Mouse (Mus musculus): Measurements from ENCODE around the gene Gm45837. TPM values are rescaled to one million over a fixed set of nuclear protein-coding genes. Genes with fewer than 3 reads are reported as not detected.

The Gm45837 gene
- polyA plus RNA-seq, 1 experiment from 2014 or later, result 0.21 TPM

DNA sequence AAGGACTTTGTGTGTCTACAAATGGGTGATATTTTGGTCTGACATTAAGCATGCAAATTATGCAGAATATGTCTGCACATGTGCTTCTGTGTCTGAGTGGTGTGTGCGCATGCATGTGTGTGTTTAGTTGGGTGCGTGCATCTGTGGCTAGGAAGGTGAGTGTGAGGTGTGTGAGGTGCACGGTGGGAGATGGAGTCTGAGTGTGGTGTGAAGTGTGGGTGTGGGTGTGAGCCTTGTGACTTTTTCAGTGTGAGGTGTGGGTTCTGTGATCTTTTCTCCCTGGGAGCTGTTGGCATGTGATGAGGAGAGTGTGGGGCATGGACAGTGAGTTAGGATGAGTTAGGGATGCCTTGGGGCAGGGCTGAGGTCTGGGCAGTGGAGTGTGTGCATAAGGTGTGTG is 42.6 kb downstream of the Gm45837 start:
- Histone ChIP-seq H3K27ac (replicated peaks; ENCODE audit: low read depth, low read length) (no peak overlapping the region), H3K4me3 (ENCODE audit: low read depth, low read length) (no peak overlapping the region), H3K9ac (ENCODE audit: low read length) (no peak overlapping the region), H3K27me3 (ENCODE audit: control insufficient read depth, insufficient read depth, low read length) (peaks cover 21% of the 10 kb centered on the region), H3K4me1 (ENCODE audit: control insufficient read depth, insufficient read depth, low read length) (no peaks in the 10 kb centered on the region), H3K36me3 (ENCODE audit: control insufficient read depth, insufficient read depth, low read length) (no peaks in the 10 kb centered on the region), H3K4me2 (ENCODE audit: low read depth, severe bottlenecking) (no peak overlapping the region), H3K9me3 (ENCODE audit: control insufficient read depth, low read length) (no peaks in the 10 kb centered on the region)
- no peak for DNase-seq (ENCODE audit: low spot score)
- WGBS, result 82% methylated on average over 3 of the region's 3 CpGs
- ATAC-seq (ENCODE audit: insufficient number of reproducible peaks, low FRiP score, low TSS enrichment, low read depth), result no peak

DNA sequence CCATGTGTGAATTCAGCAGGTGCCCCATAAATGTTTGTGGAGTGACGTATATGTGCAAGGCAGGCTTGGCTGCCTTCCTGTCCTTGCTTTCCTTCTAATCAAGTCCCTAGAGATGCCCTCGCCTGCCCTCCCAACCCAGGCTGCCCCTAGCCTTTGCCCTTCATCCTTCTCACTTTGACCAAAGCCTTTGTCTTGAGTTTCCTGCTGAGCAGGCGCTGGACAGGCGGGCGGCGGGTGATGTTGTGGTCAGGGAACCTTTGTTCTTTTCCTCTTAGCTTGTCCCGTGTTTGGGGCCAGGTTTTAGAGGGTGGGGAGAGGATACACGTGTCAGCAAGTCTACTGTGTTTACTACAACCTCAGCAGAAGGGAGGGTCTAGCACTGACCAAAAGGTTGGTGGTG is 43.0 kb downstream of the Gm45837 start:
- Histone ChIP-seq H3K4me1 (ENCODE audit: control insufficient read depth, insufficient read depth, low read length) (no peaks in the 10 kb centered on the region), H3K4me2 (ENCODE audit: low read depth, severe bottlenecking) (no peak overlapping the region), H3K27ac (replicated peaks; ENCODE audit: low read depth, low read length) (no peak overlapping the region), H3K27me3 (ENCODE audit: control insufficient read depth, insufficient read depth, low read length) (peaks cover 21% of the 10 kb centered on the region), H3K9ac (ENCODE audit: low read length) (no peak overlapping the region), H3K9me3 (ENCODE audit: control insufficient read depth, low read length) (no peaks in the 10 kb centered on the region), H3K4me3 (ENCODE audit: low read depth, low read length) (no peak overlapping the region), H3K36me3 (ENCODE audit: control insufficient read depth, insufficient read depth, low read length) (no peaks in the 10 kb centered on the region)
- WGBS, result 39% methylated on average over 8 of the region's 8 CpGs
- no peak for DNase-seq (ENCODE audit: low spot score)
- ATAC-seq (ENCODE audit: insufficient number of reproducible peaks, low FRiP score, low TSS enrichment, low read depth), result no peak

DNA sequence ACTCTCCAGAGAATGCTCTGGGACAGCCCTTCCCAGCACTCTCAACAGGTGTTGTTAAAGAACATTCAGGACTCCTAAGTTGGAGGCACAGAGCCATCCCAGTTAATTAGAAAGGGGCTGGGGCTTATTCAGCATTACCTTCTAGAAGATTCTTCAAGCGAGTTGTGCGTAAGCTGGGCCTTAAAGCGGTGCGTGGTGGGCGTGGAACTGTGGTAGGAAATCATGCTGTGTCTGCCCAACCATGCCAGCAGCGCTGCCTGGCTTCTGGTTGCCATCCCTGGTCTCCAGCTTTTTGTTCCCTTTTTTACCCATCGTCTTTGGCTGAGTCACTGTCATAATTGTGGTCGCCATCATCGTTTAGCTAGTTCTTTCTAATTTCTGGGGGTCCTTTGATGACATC is 43.8 kb downstream of the Gm45837 start:
- 88% methylated on average over 9 of the region's 9 CpGs for WGBS
- Histone ChIP-seq H3K4me3 (ENCODE audit: low read depth, low read length) (no peak overlapping the region), H3K9ac (ENCODE audit: low read length) (no peak overlapping the region), H3K9me3 (ENCODE audit: control insufficient read depth, low read length) (no peaks in the 10 kb centered on the region), H3K27me3 (ENCODE audit: control insufficient read depth, insufficient read depth, low read length) (peaks cover 21% of the 10 kb centered on the region), H3K36me3 (ENCODE audit: control insufficient read depth, insufficient read depth, low read length) (no peaks in the 10 kb centered on the region), H3K4me2 (ENCODE audit: low read depth, severe bottlenecking) (no peak overlapping the region), H3K27ac (replicated peaks; ENCODE audit: low read depth, low read length) (no peak overlapping the region), H3K4me1 (ENCODE audit: control insufficient read depth, insufficient read depth, low read length) (no peaks in the 10 kb centered on the region)
- DNase-seq (ENCODE audit: low spot score), result no peak
- no peak for ATAC-seq (ENCODE audit: insufficient number of reproducible peaks, low FRiP score, low TSS enrichment, low read depth)

DNA sequence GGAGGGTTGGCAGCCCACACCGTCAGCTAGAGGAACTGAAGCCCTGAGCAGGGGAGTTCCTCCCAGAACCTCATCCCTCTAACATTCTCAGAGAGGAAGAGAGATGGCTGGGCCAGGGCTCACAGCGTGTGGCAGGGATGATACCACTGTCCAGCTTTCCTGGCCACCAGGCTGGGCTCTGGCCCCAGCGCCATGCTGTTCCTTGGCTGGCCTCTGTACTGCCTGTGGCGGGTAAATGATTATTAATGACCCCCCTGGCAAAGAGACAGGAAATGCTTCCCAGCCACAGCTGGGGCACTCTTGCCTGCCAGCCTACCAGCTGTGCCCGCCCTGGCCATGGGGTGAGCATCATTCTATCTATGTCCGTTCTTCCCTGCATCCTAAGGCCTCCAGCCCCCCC is 44.5 kb downstream of the Gm45837 start:
- no peak for ATAC-seq (ENCODE audit: insufficient number of reproducible peaks, low FRiP score, low TSS enrichment, low read depth)

DNA sequence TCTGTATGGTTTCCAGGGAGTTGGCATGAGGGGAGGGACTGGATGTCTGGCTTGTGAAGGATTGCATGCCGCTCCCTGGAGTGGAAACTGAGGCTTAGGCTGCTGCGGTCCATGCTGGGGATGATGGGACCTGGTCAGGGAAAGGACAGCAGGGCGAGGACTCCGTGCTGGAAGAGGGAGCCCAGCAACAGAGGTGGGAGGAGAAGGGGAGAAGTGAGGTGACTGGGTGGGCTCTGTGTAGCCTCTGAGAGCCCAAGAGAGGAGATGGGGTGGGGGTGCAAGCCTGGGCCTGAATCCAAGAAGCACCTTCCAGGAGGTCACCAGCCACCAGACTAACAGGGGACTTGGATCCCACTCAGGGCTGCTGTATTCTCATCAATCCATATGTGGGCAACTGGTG is 45.6 kb downstream of the Gm45837 start:
- Histone ChIP-seq H3K9me3 (ENCODE audit: control insufficient read depth, low read length) (no peaks in the 10 kb centered on the region), H3K9ac (ENCODE audit: low read length) (no peak overlapping the region), H3K4me3 (ENCODE audit: low read depth, low read length) (no peak overlapping the region), H3K27me3 (ENCODE audit: control insufficient read depth, insufficient read depth, low read length) (peaks cover 18% of the 10 kb centered on the region), H3K4me1 (ENCODE audit: control insufficient read depth, insufficient read depth, low read length) (no peaks in the 10 kb centered on the region), H3K27ac (replicated peaks; ENCODE audit: low read depth, low read length) (no peak overlapping the region), H3K4me2 (ENCODE audit: low read depth, severe bottlenecking) (no peak overlapping the region), H3K36me3 (ENCODE audit: control insufficient read depth, insufficient read depth, low read length) (no peaks in the 10 kb centered on the region)
- DNase-seq (ENCODE audit: low spot score) (no peak), ATAC-seq (ENCODE audit: insufficient number of reproducible peaks, low FRiP score, low TSS enrichment, low read depth) (no peak)
- WGBS, result 66% methylated on average over 4 of the region's 4 CpGs

More for the DNA sequence above, 44.5 kb downstream of the Gm45837 start:
- H3K27ac ChIP-seq (replicated peaks; ENCODE audit: low read depth, low read length), result no peak overlapping the region
- WGBS, result 83% methylated on average over 6 of the region's 6 CpGs
- DNase-seq (ENCODE audit: low spot score), result no peak
- H3K4me3 ChIP-seq (ENCODE audit: low read depth, low read length), result no peak overlapping the region
- no peaks in the 10 kb centered on the region for H3K36me3 ChIP-seq (ENCODE audit: control insufficient read depth, insufficient read depth, low read length)
- no peaks in the 10 kb centered on the region for H3K9me3 ChIP-seq (ENCODE audit: control insufficient read depth, low read length)
- H3K9ac ChIP-seq (ENCODE audit: low read length), result no peak overlapping the region
- no peak overlapping the region for H3K4me2 ChIP-seq (ENCODE audit: low read depth, severe bottlenecking)
- peaks cover 21% of the 10 kb centered on the region for H3K27me3 ChIP-seq (ENCODE audit: control insufficient read depth, insufficient read depth, low read length)
- H3K4me1 ChIP-seq (ENCODE audit: control insufficient read depth, insufficient read depth, low read length), result no peaks in the 10 kb centered on the region

DNA sequence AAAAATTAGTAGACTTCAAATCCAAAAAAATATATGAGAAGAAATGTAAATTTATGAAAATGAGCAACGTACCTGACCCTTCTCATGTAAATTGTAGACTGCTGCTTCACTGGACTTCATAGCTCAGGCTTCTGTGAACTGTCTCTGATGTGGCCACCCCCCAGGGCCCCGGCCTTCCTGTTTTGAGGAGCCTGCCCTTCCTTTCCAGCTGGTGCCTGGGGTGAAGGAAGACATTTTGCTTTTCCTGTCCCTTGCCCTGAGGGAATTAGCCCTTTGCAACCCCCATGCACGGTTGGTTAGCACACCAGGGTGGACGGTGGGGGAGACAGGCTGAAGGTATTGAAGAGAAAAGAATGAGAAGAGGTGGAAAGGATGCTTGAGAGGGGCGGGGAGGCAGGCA is 46.1 kb downstream of the Gm45837 start:
- Histone ChIP-seq H3K27me3 (ENCODE audit: control insufficient read depth, insufficient read depth, low read length) (peaks cover 14% of the 10 kb centered on the region), H3K4me2 (ENCODE audit: low read depth, severe bottlenecking) (no peak overlapping the region), H3K4me3 (ENCODE audit: low read depth, low read length) (no peak overlapping the region), H3K4me1 (ENCODE audit: control insufficient read depth, insufficient read depth, low read length) (no peaks in the 10 kb centered on the region), H3K36me3 (ENCODE audit: control insufficient read depth, insufficient read depth, low read length) (no peaks in the 10 kb centered on the region), H3K9me3 (ENCODE audit: control insufficient read depth, low read length) (no peaks in the 10 kb centered on the region), H3K9ac (ENCODE audit: low read length) (no peak overlapping the region), H3K27ac (replicated peaks; ENCODE audit: low read depth, low read length) (no peak overlapping the region)
- WGBS, result 32% methylated on average over 5 of the region's 5 CpGs
- ATAC-seq (ENCODE audit: insufficient number of reproducible peaks, low FRiP score, low TSS enrichment, low read depth) (no peak), DNase-seq (ENCODE audit: low spot score) (no peak)

DNA sequence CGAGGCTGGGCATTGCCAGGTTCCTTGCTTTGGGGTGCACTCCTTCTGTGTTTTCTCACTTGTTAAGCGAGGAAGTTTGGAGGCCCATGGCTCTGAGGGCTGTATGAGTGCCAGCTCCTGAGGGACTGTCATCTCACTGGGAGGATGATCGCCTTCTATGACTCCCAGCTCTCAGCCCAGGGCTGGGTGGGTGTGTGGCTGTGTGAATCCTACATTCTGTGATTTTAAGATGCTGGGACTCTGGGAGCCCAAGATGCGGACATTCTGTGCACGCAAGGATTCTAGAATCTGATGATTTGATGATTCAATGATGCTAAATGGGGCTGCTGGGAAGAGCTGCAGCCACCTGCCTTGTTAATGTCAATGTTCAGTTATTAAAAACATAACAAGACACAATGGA is 46.6 kb downstream of the Gm45837 start:
- DNase-seq (ENCODE audit: low spot score) (no peak), ATAC-seq (ENCODE audit: insufficient number of reproducible peaks, low FRiP score, low TSS enrichment, low read depth) (no peak)
- H3K9me3 ChIP-seq (ENCODE audit: control insufficient read depth, low read length), result no peaks in the 10 kb centered on the region
- no peaks in the 10 kb centered on the region for H3K36me3 ChIP-seq (ENCODE audit: control insufficient read depth, insufficient read depth, low read length)
- H3K27me3 ChIP-seq (ENCODE audit: control insufficient read depth, insufficient read depth, low read length), result peaks cover 10% of the 10 kb centered on the region
- H3K4me2 ChIP-seq (ENCODE audit: low read depth, severe bottlenecking), result no peak overlapping the region
- H3K4me1 ChIP-seq (ENCODE audit: control insufficient read depth, insufficient read depth, low read length), result no peaks in the 10 kb centered on the region
- no peak overlapping the region for H3K9ac ChIP-seq (ENCODE audit: low read length)
- 81% methylated on average over 5 of the region's 5 CpGs for WGBS
- no peak overlapping the region for H3K27ac ChIP-seq (replicated peaks; ENCODE audit: low read depth, low read length)
- H3K4me3 ChIP-seq (ENCODE audit: low read depth, low read length), result no peak overlapping the region

DNA sequence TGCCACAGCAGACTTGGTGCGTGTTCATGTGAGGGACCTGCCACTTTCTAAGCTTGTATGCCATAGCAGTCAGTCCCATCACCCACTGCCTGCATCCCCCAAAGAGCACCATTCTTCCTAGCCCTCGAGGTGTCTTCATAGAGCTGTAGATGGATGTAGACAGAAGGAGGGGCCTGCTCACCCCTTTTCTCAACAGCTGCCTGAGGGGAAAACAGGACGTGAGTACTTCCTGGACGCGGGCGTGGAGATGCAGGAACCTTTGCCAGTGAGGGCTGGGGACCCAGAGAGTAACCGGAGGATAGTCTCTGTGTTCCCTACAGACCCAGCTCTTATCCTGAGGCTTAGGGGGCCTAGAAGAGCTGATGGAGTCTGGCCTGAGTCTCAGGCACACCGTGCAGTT is 47.1 kb downstream of the Gm45837 start:
- Histone ChIP-seq H3K9me3 (ENCODE audit: control insufficient read depth, low read length) (no peaks in the 10 kb centered on the region), H3K4me1 (ENCODE audit: control insufficient read depth, insufficient read depth, low read length) (no peaks in the 10 kb centered on the region), H3K4me2 (ENCODE audit: low read depth, severe bottlenecking) (no peak overlapping the region), H3K4me3 (ENCODE audit: low read depth, low read length) (no peak overlapping the region), H3K27me3 (ENCODE audit: control insufficient read depth, insufficient read depth, low read length) (peaks cover 5% of the 10 kb centered on the region), H3K27ac (replicated peaks; ENCODE audit: low read depth, low read length) (no peak overlapping the region), H3K9ac (ENCODE audit: low read length) (no peak overlapping the region), H3K36me3 (ENCODE audit: control insufficient read depth, insufficient read depth, low read length) (no peaks in the 10 kb centered on the region)
- ATAC-seq (ENCODE audit: insufficient number of reproducible peaks, low FRiP score, low TSS enrichment, low read depth) (no peak), DNase-seq (ENCODE audit: low spot score) (no peak)
- 75% methylated on average over 8 of the region's 8 CpGs for WGBS

DNA sequence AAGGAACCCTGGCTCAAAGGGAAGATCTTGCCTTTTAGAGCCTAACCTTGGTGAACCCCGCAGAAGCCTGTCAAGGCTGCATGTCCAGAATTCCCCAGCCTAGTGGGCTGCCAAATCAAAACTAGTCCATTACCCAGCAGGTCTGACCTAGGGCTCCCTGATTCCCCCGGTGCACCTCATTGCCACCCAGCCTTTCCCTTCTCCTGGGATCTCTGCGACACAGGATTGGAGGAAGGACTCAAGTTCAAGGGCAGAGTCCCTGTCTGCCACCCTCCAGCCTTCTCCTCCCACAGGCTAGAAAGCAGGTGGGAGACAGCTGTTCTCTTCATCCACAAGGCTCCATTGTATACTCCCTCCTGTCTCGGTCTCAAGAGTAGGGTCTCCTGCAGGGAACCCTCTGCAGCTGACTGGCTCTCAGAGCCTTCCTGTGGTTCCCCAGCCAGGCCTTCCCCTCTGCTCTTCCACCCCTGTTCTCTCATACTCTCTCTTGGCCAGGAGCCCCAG is 47.6 kb downstream of the Gm45837 start:
- Histone ChIP-seq H3K4me2 (ENCODE audit: low read depth, severe bottlenecking) (no peak overlapping the region), H3K4me1 (ENCODE audit: control insufficient read depth, insufficient read depth, low read length) (no peaks in the 10 kb centered on the region), H3K9me3 (ENCODE audit: control insufficient read depth, low read length) (no peaks in the 10 kb centered on the region), H3K27ac (replicated peaks; ENCODE audit: low read depth, low read length) (no peak overlapping the region), H3K27me3 (ENCODE audit: control insufficient read depth, insufficient read depth, low read length) (peaks cover 2% of the 10 kb centered on the region; the same call in 1 of the 2 replicates), H3K9ac (ENCODE audit: low read length) (no peak overlapping the region), H3K4me3 (ENCODE audit: low read depth, low read length) (no peak overlapping the region), H3K36me3 (ENCODE audit: control insufficient read depth, insufficient read depth, low read length) (no peaks in the 10 kb centered on the region)
- WGBS, result 73% methylated on average over 4 of the region's 4 CpGs
- ATAC-seq (ENCODE audit: insufficient number of reproducible peaks, low FRiP score, low TSS enrichment, low read depth) (no peak), DNase-seq (ENCODE audit: low spot score) (no peak)

All from limb, embryonic 11.5 days (tissue).